Mouse (Mus musculus): ENCODE data around the gene 9630041A04Rik. TPM values are rescaled to one million over a fixed set of nuclear protein-coding genes. Genes with fewer than 3 reads are reported as not detected.

9630041A04Rik gene
- not detected for total RNA-seq (2023)

GRCm38 (mm10) chr9:101861596-101862471 lies at the start of gene 9630041A04Rik:
Gene 9630041A04Rik, plus strand, starts transcription at chr9:101861841.

All from monocyte, adult 59 days (primary cell).